Mouse (Mus musculus): ENCODE results near the gene Ctnnb1.

DNA sequence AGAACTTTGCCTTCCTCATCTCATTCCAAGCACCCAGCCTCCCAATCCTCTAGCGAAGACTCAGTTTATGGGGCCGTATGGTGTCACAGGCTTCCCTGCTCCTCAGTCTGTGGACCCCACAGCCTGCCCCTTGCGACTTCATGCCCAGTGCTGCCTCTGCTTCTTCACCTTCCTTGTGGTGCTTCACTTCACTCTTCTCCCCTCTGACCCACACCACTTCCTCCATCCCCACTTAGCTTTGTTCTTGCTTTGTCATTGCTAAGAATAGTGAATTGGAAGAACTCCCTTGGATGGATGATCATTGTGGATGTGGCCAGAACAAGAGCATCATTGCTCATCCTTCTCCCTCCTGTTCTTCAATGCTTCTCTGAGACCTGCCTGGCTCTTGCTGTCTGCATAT lies 11.8 kb downstream of the Ctnnb1 start:
- no peak for TF ChIP-seq CTCF (IDR thresholded peaks at IDR 0.05; ENCODE audit: low read depth)
- no peak for TF ChIP-seq EP300 (IDR thresholded peaks at IDR 0.05; ENCODE audit: low read depth)

All from heart, postnatal 0 days (tissue).